27 mouse cellular contexts compared by ENCODE assay signal in genomic region chr6:39915636-39916281, GRCm38 (mm10). TPM values are rescaled to one million over a fixed set of nuclear protein-coding genes. Genes with fewer than 3 reads are reported as not detected.
A peak's percentile ranks its signal among the peaks of the same experiment; 100 is the strongest.
DNase-seq lines count a peak whose midpoint lies in the region; ATAC-seq and TF ChIP-seq lines count a peak whose summit lies in the region.
"Had no signal": no experiment of that assay in that cellular context is flagged by ENCODE, and none has a peak within 500 bp of the region (broad histone marks: within the 10 kb centered on the region; RNA-seq: fewer than 3 reads in every experiment).

No protein-coding gene starts in this region.

- TF ChIP-seq RAD21 in CH12.LX (IDR thresholded peaks at IDR 0.05; ENCODE audit: low read depth, low read length), result no peak

- DNase-seq in cerebellum, adult 11-12 months, result peak; percentile 14
- no peak for DNase-seq in cerebellum, adult 11 months
- DNase-seq in CH12.LX (ENCODE audit: extremely low read depth), result no peak
- DNase-seq in cerebellum, adult 2 months, result peak; percentile 28 to 52
- peak; percentile 61 to 65 for DNase-seq in cerebellum, postnatal 10 days
- no peak for DNase-seq in hindbrain, postnatal 0 days (ENCODE audit: low spot score)
- no peak for DNase-seq in right cerebral cortex, adult 2 months (ENCODE audit: low spot score in 2 of 2)
- DNase-seq in left cerebral cortex, postnatal 10 days (ENCODE audit: extremely low spot score in 1 of 2, low spot score in 2 of 2), result no peak
- DNase-seq: adrenal gland, adult 8-10 months; adrenal gland, postnatal 25 days; B cell, adult 2 months; gastrocnemius, postnatal 10 days; gastrocnemius, postnatal 36 days; heart, adult 2 months; heart, postnatal 14 days; kidney, adult 2 months had no signal

- no peak overlapping the region for H3K9ac ChIP-seq in CH12.LX (ENCODE audit: insufficient read depth, low read depth)
- no peak overlapping the region for H3K9ac ChIP-seq in hindbrain, postnatal 0 days (replicated peaks; ENCODE audit: low read length)
- H3K9ac ChIP-seq: forebrain, embryonic 13.5 days; heart, embryonic 13.5 days; hindbrain, embryonic 13.5 days had no signal

- dilution Hi-C loops in CH12.LX (cut with MboI; ENCODE audit: extremely low pct_ligation_motif_present, extremely low pct_unique_long_range_greater_than_20kb, low sequenced_read_pairs), result no loop called here

- TF ChIP-seq CTCF in CH12.LX (conservative IDR thresholded peaks at IDR 0.05 in 1 of 2, IDR thresholded peaks at IDR 0.05 in 1 of 2; ENCODE audit: low read depth in 2 of 2, low read length in 2 of 2), result no peak
- TF ChIP-seq CTCF in cerebellum, adult 2 months (IDR thresholded peaks at IDR 0.05; ENCODE audit: borderline replicate concordance, insufficient read depth, low read depth, low read length), result no peak
- TF ChIP-seq CTCF in hindbrain, postnatal 0 days (IDR thresholded peaks at IDR 0.05; ENCODE audit: low read depth), result no peak

- H3K4me3 ChIP-seq in CH12.LX (replicated peaks in 1 of 3; ENCODE audit: low read depth in 2 of 3, low read length in 2 of 3, poor library complexity in 1 of 3), result no peak overlapping the region
- no peak overlapping the region for H3K4me3 ChIP-seq in cerebellum, adult 2 months (replicated peaks; ENCODE audit: insufficient read depth, low read depth, low read length)
- H3K4me3 ChIP-seq in hindbrain, postnatal 0 days (ENCODE audit: low read length), result no peak overlapping the region
- H3K4me3 ChIP-seq: forebrain, embryonic 10.5 days; forebrain, embryonic 13.5 days; heart, adult 2 months; heart, embryonic 10.5 days; heart, embryonic 13.5 days; hindbrain, embryonic 13.5 days had no signal

- in situ Hi-C loops in CH12.LX (cut with MboI; ENCODE audit: low pct_ligation_motif_present, low pct_unique_long_range_greater_than_20kb, low sequenced_read_pairs), result no loop called here

- no peak for TF ChIP-seq EP300 in CH12.LX (IDR thresholded peaks at IDR 0.05; ENCODE audit: low read length)

- intact Hi-C loops in left cerebral cortex, postnatal 10 days (cut with DNase I), result no loop called here

- 28% methylated on average over 2 of the region's 2 CpGs for WGBS in cerebellum, adult 2 months
- 78% methylated on average over 2 of the region's 2 CpGs for WGBS in hindbrain, postnatal 0 days

- no peaks in the 10 kb centered on the region for H3K36me3 ChIP-seq in CH12.LX (replicated peaks in 1 of 2; ENCODE audit: control insufficient read depth in 1 of 2, insufficient read depth in 1 of 2, low read length in 1 of 2)
- H3K36me3 ChIP-seq in hindbrain, postnatal 0 days (ENCODE audit: insufficient read depth, low read length), result no peaks in the 10 kb centered on the region
- H3K36me3 ChIP-seq: forebrain, embryonic 10.5 days; heart, embryonic 10.5 days; heart, embryonic 13.5 days; hindbrain, embryonic 13.5 days had no signal

- H3K4me2 ChIP-seq in CH12.LX (ENCODE audit: insufficient read depth, low read depth, poor library complexity, severe bottlenecking), result peak overlapping the region; percentile 55; the same call in 1 of the 2 replicates
- H3K4me2 ChIP-seq in hindbrain, postnatal 0 days (ENCODE audit: low read depth, low read length), result no peak overlapping the region
- H3K4me2 ChIP-seq: forebrain, embryonic 13.5 days; heart, embryonic 13.5 days; hindbrain, embryonic 13.5 days had no signal

- H3K27me3 ChIP-seq in CH12.LX (replicated peaks), result no peaks in the 10 kb centered on the region
- no peaks in the 10 kb centered on the region for H3K27me3 ChIP-seq in cerebellum, adult 2 months (ENCODE audit: control insufficient read depth, insufficient read depth, low read length)
- no peaks in the 10 kb centered on the region for H3K27me3 ChIP-seq in hindbrain, postnatal 0 days (ENCODE audit: insufficient read depth, low read length)
- H3K27me3 ChIP-seq: forebrain, embryonic 13.5 days; heart, embryonic 13.5 days; hindbrain, embryonic 13.5 days had no signal

- TF ChIP-seq POLR2A in CH12.LX (IDR thresholded peaks at IDR 0.05; ENCODE audit: low read depth, low read length), result no peak
- TF ChIP-seq POLR2A in cerebellum, adult 2 months (IDR thresholded peaks at IDR 0.05; ENCODE audit: borderline replicate concordance, insufficient read depth, low read length), result no peak

- H3K9me3 ChIP-seq in CH12.LX (replicated peaks; ENCODE audit: low read length), result no peaks in the 10 kb centered on the region
- H3K9me3 ChIP-seq in hindbrain, postnatal 0 days (ENCODE audit: low read length), result no peaks in the 10 kb centered on the region
- H3K9me3 ChIP-seq: forebrain, embryonic 10.5 days; forebrain, embryonic 13.5 days; heart, embryonic 10.5 days; heart, embryonic 13.5 days; hindbrain, embryonic 13.5 days had no signal

- no peak for ATAC-seq in hindbrain, postnatal 0 days
- ATAC-seq: forebrain, embryonic 13.5 days; forebrain, embryonic 16.5 days; inflammation-experienced regulatory T-cells, adult 6 months; intestine, embryonic 16.5 days had no signal

- H3K27ac ChIP-seq in CH12.LX (ENCODE audit: insufficient read depth, low read depth), result no peak overlapping the region
- H3K27ac ChIP-seq in cerebellum, adult 2 months (ENCODE audit: insufficient read depth, low read length), result no peak overlapping the region
- no peak overlapping the region for H3K27ac ChIP-seq in hindbrain, postnatal 0 days
- H3K27ac ChIP-seq: forebrain, embryonic 10.5 days; forebrain, embryonic 13.5 days; heart, adult 2 months; heart, embryonic 10.5 days; heart, embryonic 13.5 days had no signal

- H3K79me2 ChIP-seq in CH12.LX (replicated peaks; ENCODE audit: control insufficient read depth, extremely low read depth, insufficient read depth, poor library complexity, severe bottlenecking), result no peaks in the 10 kb centered on the region

- H3K4me1 ChIP-seq in CH12.LX (ENCODE audit: control insufficient read depth in 1 of 2, insufficient read depth in 2 of 2), result peaks cover 7 to 11% of the 10 kb centered on the region in 2 experiments
- peaks cover 23% of the 10 kb centered on the region for H3K4me1 ChIP-seq in cerebellum, adult 2 months (ENCODE audit: control insufficient read depth, insufficient read depth, low read length)
- H3K4me1 ChIP-seq in hindbrain, postnatal 0 days (ENCODE audit: insufficient read depth, low read length), result peaks cover 7% of the 10 kb centered on the region; the same call in 1 of the 2 replicates
- H3K4me1 ChIP-seq: heart, embryonic 10.5 days; heart, embryonic 13.5 days had no signal

TF ChIP-seq in CH12.LX, 34 proteins besides CTCF, POLR2A, EP300 and RAD21:
- TF ChIP-seq ZKSCAN1 (IDR thresholded peaks at IDR 0.05; ENCODE audit: borderline replicate concordance, low read depth, low read length) (no peak), SMC3 (IDR thresholded peaks at IDR 0.05; ENCODE audit: low read depth, low read length) (no peak), JUN (IDR thresholded peaks at IDR 0.05; ENCODE audit: insufficient read depth, low read depth, low read length) (no peak), ZC3H11A (IDR thresholded peaks at IDR 0.05; ENCODE audit: low read depth, low read length) (no peak), CHD1 (IDR thresholded peaks at IDR 0.05; ENCODE audit: low read depth, low read length) (no peak)

RNA-seq across cellular contexts. Expression of gene Tmem178b, which starts 42.7 kb away (rescaled TPM):
- total RNA-seq in CH12.LX (2012; rRNA removed) (not detected in 2 replicates), CH12.LX (2014; rRNA removed) (not detected in 2 replicates)
- not detected in 2 replicates for polyA plus RNA-seq in CH12.LX (2012; ENCODE audit: insufficient read length, low read depth)
- 66.7 and 72.3 TPM in 2 replicates for polyA plus RNA-seq in cerebellum, adult 2 months (2012; rRNA removed)
- total RNA-seq in hindbrain, postnatal 0 days (2014; rRNA removed), result 127 and 146 TPM in 2 replicates
- 29.8 and 31.4 TPM in 2 replicates for polyA plus RNA-seq in hindbrain, postnatal 0 days (2015; fragmentation: Nextera tagmentation; extraction: Ambion mirVana)
- 100 to 1,000 TPM; 408 to 421 TPM for total RNA-seq in left cerebral cortex, postnatal 10 days (2021)
- total RNA-seq: granulocyte monocyte progenitor cell, adult 5-6 weeks; hematopoietic stem cell, adult 5-6 weeks; MEL had no signal
- polyA plus RNA-seq: inflammation-experienced regulatory T-cells, adult 6 months had no signal

Comparison
In these comparisons a context has a peak if more than half of its experiments do, and no peak if none do; other contexts are left out.
1. DNase-seq: peak in cerebellum, adult 11-12 months (single experiment), cerebellum, adult 2 months (2 of 2) and cerebellum, postnatal 10 days (2 of 2); none in cerebellum, adult 11 months (single experiment), CH12.LX (single experiment), hindbrain, postnatal 0 days (single experiment), right cerebral cortex, adult 2 months (0 of 2) and left cerebral cortex, postnatal 10 days (0 of 2).
2. RNA of gene Tmem178b, which starts 42.7 kb away (total RNA-seq): 408 to 421 TPM in left cerebral cortex, postnatal 10 days and 127 to 146 TPM in hindbrain, postnatal 0 days; not detected in CH12.LX; every median in the first group is over 100 times any median in the second.